Mouse (Mus musculus): ENCODE data around the gene Cep170.
A peak's percentile ranks its signal among the peaks of the same experiment; 100 is the strongest.

The Cep170 gene

GRCm38 (mm10) chr1:176824611-176825010, 10.7 kb upstream of the Cep170 start:
- no peak for DNase-seq

GRCm38 (mm10) chr1:176823889-176824288, 10.0 kb upstream of the Cep170 start:
- DNase-seq, result no peak

DNA sequence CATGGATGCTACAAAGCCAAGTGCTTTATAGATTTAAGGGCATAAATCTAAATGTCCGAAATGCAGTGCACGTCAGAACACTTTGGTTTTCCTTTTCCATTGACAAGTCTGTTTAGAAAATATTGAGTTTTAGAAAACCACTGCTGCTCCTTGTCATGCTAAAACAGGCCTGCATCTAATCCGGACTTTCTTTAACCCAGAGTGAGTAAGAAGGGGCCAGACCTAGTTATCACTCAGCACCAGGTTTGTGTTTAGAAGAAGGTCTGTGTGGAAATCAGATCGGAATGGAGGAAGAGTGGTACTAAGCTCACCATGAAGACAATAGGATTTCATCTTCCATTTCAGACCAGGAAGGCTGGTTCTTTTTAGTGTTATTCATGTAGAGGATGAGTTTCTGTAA, 9.1 kb upstream of the Cep170 start:
- no peak for DNase-seq

DNA sequence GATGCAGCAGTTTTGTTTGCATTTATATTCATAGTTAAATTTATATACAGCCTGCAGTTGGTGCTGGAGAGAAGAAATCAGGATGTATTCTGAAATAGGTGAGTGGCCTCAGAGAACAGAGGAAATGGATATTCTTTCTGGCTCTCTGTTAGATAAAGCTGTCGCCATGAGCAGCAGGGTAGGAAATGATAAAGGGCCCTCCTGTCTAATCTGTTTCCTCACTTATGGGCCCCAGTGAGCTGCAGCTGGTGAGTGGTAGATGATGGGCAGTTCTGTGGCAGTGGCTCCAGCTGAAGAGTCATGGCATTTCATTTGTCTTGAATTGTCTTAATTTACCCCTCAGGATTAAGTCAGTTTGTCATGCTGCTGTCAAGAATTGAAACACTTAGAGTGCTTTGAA, 8.1 kb upstream of the Cep170 start:
- no peak for DNase-seq

GRCm38 (mm10) chr1:176818763-176819162, 4.9 kb upstream of the Cep170 start:
- no peak for DNase-seq

GRCm38 (mm10) chr1:176818147-176818546, 4.3 kb upstream of the Cep170 start:
- no peak for DNase-seq

GRCm38 (mm10) chr1:176816728-176817127, 2.9 kb upstream of the Cep170 start:
- no peak for DNase-seq

DNA sequence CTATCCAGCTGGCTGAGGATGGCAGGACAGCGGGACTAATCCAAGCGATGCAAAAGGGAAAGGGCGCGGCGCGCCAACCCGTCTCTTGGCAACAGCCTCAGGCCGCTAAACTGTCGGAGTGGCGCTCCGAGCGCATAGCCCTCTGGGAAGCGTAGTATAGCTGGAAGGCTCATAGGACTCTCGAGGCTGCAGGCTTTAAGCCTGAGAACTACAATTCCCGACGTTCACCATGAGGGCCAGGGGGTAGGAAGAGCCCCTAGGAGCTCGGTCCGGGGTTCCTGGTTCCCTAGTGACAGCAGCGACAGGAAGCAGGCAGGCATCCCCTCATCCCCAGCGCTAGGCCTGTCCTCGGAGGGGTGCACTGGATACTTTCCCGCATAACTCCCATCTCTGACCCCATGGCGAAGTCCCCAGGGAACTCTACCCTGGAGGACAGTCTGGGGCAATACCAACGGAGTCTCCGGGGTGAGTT, 760 bp upstream of the Cep170 start, which contains the start of gene Sdccag8:
Gene Sdccag8, plus strand, starts transcription at position 70 of the 472 bp plus-strand sequence.
- peak; percentile 98 for DNase-seq

DNA sequence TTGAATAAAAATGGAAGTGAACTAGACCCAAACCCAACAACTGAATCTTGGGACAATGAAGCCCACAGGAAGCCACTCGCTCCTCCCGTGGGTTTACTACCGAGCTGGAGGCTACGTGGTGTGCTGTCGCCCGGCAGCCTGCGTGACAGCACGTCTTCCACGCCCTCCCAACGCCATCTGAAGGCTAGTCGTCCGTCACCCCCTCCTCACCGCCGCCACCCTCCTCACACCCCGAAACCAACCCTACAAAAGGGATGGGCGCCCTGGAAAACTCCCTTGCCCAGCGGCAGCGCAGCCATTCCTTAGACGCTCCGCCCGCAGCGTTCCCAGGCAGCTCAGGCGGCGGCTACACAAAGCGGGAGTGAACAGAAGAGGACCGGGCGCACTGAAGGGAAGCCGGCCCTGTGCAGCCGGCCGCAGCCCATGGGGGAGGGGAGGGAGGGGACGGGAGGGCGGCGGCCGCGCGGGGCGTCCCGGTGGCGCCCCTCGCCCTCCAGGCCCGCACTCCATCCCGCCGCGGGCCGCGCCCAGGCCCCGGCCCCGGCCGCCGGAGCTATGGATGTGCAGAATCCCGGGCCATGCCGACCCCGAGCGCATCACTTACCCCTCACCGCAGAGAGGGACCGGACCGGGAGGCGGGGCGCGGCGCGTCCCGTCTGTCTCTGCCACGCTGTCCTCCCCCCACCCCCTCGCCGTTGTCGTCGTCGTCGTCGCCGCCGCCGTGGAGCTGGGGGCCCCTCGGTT, 403 bp downstream of the Cep170 start:
- DNase-seq, result peak; percentile 83

DNA sequence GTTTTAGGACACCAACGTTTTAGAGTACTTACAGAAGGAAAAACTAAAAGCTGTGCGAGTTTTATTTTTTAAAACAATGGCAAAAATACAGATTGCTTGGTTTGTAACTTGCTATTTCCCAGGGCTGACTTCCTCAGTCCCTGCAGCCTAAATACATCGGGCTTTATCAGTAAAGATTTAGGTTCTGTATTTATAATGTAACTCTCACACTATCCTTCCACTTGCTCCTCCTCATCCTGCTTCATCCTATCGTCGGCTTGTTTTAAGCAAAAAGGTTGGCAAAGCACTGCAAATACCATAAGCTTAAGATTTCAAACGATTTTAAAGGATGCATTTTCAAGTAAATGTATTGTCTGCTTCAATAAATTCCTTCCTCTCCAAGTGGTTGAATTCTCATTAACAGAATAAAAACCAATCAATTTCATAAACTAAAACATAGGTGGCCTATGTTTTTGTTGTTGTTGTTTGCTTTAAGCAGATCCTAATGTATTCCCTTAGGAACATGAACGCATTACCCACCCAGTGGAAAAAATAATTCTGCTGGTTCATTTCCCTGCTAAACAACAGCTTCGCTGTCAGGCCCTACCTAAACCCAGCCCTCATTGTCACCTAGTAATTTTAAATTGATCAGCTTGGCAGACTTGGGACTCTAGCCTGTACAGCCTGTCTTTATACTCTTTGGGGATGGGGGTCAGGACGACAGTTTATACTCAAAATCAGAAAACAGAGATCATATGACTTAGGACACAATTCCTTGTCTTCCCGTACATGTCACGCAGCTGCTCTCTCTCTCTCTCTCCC, 1.2 kb downstream of the Cep170 start:
- no peak for DNase-seq

DNA sequence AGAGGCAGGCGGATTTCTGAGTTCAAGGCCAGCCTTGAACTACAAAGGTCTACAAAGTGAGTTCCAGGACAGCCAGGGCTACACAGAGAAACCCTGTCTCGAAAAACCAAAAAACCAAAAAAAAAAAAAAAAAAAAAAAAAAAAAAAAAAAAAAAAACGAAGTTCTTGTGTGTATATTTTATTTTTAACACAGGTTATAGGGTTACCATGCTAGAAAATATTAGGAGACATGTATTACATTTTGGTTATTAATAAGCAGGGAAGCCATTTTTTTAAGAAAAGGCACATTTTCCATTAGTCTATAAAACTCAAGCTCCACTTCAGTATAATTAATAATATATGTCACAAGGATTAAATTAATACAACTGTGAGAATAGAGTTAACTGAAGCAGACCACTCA, 2.0 kb downstream of the Cep170 start:
- DNase-seq, result no peak

GRCm38 (mm10) chr1:176810161-176810560, 3.7 kb downstream of the Cep170 start:
- no peak for DNase-seq

DNA sequence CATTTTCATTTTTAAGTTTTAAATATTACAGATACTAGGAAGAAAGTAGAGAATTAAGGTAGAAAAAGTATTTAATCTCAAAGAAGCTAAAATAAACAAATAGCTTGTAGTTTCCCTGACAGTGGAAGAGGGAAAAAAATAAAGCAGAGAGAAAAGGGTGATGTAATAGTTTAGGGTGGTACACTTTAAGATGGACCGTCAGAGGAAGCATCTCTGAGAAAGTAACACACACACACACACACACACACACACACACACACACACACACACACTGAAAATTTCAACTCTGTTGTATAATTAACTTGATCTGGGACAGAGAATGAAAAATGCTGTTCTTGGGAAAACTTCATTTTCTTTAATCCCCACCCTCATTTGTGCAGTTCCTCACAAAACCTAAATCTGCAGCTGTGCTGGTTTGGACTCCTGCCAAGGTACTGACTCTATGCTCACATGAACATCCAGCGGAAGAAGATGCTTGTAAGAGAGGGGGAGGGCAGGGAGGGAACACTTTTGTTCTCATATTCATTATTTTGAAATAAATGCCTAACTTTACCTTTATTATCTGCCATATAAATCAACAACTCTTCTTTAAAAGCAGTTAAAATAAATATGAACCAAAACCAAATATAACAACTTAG, 13.0 kb downstream of the Cep170 start:
- peak; percentile 74 for DNase-seq

DNA sequence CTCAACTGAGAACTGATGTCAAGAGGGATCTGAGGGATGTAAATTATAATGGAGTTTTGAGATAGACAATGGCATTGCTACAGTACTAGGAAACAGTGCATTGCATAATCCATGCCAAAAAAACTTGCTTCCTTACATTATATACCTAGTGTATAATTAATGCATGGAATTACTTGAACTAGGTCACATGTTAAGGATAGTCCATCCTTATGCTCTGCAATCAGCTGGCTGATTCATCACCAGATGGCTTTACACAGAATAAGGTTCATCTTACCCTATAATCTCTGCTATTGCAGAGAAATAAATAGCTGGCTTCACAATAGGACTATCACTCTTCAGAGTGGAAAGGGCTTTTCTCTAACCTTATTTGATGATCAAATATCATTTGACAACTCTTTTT, 15.2 kb downstream of the Cep170 start:
- DNase-seq, result no peak

GRCm38 (mm10) chr1:176792175-176792574, 21.7 kb downstream of the Cep170 start:
- no peak for DNase-seq

DNA sequence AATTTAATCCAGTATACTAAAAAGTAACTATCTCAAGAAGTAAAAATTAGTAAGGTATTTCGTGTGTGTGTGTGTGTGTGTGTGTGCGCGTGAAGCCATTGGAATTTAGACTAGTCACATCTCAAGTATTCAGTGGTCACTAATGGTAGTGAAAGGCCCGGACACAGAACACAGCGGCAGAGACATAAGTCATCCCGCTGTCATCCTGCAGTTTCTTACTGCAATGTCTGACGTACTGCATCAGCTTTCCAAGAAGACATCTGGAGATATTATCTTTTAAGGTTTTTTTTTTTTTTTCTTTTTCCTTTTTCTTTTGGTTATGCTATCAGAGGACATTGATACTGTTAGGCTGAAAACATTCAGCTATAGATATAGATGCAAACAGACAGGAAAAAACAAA, 24.5 kb downstream of the Cep170 start:
- no peak for DNase-seq

DNA sequence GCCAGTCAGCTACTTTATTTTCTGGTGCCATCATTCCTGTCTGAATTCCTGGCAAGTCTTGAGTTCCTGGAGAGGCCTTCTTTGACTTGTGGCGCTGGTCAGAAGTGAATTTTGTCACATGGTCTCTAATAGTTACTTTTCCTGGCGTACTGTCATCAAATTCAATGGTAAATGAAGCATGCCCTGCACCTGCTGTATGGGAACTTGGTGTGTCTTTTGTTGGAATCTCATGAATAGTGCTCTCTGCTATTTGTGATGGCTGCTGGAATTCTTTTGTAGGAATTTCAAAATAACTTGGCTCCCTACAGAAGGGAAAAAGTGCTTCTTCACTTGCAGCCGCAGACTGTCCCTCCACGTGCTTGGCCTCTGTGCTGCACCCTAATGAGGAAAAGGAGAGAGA, 39.3 kb downstream of the Cep170 start:
- no peak for DNase-seq

- no peak for DNase-seq
These were observed 51.6 kb downstream of the Cep170 start for GRCm38 (mm10) chr1:176762295-176762694.

DNA sequence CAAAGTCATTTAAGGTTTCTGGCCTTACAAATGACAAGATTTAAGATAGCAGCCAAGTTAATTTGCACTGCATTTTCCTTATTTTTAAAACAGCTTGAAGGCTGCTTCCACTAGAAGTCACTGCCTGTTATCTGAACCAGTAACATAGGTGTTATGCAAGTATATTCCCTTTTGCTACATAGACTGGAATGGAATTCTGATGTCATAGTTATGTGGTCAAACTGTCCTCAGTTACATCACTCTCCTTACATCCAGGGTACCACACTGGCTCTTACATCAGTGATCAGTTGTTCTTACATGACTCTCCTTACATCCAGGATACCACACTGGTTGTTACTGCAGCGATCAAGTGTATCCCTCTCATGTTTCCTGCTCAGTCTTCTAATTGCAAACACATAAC, 53.2 kb downstream of the Cep170 start:
- no peak for DNase-seq

DNA sequence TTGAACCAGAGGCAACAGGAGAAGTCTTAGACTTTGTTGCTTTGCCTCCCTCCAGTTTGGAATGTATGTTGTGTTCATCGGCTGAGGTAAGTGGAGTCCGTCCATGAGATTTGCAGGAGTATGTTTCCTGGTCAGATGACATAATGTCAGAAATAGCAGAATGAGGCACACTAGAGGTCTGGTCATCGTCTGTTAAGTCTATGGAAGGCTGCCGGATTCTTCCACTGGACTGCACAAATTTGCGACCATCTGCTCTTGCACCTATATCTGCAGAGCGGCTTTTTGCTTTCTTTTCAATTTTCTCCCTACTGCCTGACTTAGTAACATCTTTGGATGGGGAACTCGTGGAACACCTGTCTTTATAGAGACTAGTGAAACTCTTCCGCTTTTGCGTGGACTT, 58.3 kb downstream of the Cep170 start:
- DNase-seq, result no peak

- DNase-seq, result no peak
These were observed 59.8 kb downstream of the Cep170 start for GRCm38 (mm10) chr1:176753861-176754718.

DNA sequence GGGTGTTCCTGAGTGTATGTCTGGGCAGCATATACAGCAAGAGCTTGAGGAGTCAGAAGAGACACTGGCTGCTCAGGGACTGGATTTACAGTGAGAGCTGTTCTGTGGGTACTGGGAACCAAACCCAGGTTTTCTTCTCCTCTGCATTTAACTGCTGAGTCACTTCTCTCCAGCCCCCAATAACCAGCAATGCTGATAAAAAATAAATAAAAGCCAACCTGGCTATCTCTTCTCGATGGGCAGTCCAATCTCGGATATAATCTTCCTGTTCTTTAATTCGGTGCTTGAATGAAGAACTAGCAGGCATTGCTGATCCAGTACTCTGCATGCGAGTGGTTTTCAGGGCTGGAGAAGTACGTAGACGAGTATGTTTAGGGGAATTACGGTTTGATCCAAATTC, 64.2 kb downstream of the Cep170 start:
- no peak for DNase-seq

GRCm38 (mm10) chr1:176732834-176733233, 81.0 kb downstream of the Cep170 start:
- DNase-seq, result no peak
